Mouse (Mus musculus) brain, adult 2 months (tissue): ENCODE data around the gene Prune1.
"Not testable (repeated sequence)": the region's sequence is repeated elsewhere in the genome, so short reads cannot be mapped to it uniquely, and the experiment has no call there.

Source experiments
- DNase-seq: peaks from one replicate; pipeline ENCODE4 v3.0.0; 2011; ENCODE audit warnings: low read depth, low spot score

The Prune1 gene

DNA sequence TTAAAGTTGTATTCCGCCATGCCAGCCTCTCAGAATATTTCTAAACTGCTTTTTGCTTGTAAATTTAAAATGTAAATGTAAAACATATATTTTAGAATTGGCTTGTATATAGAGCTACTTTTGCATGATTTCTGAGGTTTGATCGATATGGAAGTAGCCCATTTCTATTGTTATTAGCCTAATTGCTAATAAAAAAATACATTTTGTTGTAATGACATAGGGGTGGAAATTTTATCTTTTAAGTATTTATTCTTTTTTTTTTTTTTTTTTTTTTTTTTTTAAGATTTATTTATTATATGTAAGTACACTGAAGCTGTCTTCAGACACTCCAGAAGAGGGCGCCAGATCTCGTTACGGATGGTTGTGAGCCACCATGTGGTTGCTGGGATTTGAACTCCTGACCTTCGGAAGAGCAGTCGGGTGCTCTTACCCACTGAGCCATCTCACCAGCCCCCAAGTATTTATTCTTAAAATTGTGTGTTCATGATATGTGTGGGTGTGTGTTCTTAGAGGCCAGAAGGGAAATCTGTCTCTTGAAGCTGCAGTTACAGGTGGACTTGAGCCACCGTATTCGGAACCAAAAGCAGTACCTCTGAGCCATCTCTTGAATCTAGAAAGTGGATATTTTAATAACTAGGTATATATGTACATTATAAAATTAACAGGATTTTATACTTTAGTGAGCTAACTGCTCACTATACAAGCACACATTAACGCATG, 68.8 kb downstream of the Prune1 start:
- DNase-seq: not testable (repeated sequence)

DNA sequence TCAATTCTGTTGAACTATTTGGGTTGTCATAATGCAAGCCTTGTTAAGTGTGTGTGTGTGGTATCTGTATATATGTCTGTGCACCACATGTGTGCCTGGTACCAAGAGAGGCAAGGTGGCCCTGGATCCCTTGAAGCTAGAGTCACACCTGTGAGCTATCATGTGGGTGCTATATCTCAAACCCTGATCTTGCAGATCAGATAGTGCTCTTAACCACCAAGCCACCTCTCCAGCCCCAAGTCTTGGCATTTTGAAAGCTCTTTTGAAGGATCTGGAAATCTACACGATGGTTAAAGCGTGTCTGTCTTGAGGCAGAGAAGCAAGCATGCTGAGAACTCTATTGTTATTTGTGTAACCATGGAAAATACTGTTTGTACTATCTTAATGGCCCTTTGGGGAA, 71.3 kb downstream of the Prune1 start:
- DNase-seq: no peak

DNA sequence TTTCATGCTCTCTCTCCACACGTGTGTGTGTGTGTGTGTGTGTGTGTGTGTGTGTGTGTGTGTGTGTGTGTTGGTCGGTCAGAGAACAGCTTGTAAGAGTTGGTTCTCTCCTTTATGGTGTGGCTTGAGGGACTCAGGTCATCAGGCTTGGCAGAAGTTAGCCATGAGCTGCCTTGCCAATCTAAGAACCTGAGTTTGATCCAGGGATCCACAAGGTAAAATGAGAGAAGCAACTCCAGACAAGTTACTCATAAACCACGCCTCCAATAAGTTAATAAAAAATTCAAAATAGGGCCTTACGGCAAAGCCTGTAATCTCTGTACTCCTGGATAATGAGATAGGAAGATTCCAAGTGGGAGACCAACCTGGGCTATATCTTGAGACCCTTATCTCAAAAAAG, 73.6 kb downstream of the Prune1 start:
- DNase-seq: no peak

DNA sequence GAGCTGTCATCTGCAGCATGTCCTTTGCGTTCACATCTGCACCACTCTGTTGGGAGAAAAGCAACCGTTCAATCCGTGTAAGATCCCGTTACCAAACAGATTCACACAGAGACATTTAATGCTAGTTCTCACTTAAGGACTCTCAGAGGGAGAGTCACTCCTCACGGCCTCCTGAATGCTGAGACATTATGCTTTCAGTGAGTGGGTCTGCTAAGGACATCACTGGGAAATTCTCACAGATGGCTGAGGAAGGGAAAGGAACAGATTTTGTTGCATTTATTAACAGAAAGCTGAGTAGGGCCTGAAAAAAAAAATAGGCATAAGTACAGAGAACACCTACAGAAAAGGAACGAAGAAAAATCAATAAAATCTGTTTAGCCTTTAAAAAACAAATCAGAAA, 78.0 kb downstream of the Prune1 start:
- peak; percentile 79 for DNase-seq
